Mouse (Mus musculus) neural tube, embryonic 14.5 days (tissue): ENCODE data around the gene Cx3cr1. TPM values are rescaled to one million over a fixed set of nuclear protein-coding genes. Genes with fewer than 3 reads are reported as not detected.

Experiments used
- ATAC-seq: fragments of 200-750 bp; cut with Nextera tagmentation; 2 replicates; pipeline ENCODE4 v1.8.0; 2017; ENCODE audit warnings: low read depth, mild to moderate bottlenecking, moderate TSS enrichment, moderate library complexity
- H3K27ac ChIP-seq: fragments of 300-500 bp; sonication (generic); 2 replicates; pipeline ENCODE4 v1.5.1; 2014; ENCODE audit warnings: low read depth, mild to moderate bottlenecking, control low read depth, low read length, moderate library complexity, mixed read lengths
- H3K27me3 ChIP-seq: fragments of 300-500 bp; sonication (generic); 2 replicates; pipeline ENCODE4 v1.6.1; 2014; ENCODE audit warnings: low read length; ENCODE audit not compliant: control insufficient read depth, insufficient read depth
- H3K36me3 ChIP-seq: fragments of 300-500 bp; sonication (generic); 2 replicates; pipeline ENCODE4 v1.6.1; 2014; ENCODE audit warnings: low read length, mixed read lengths; ENCODE audit not compliant: control insufficient read depth, insufficient read depth
- H3K4me1 ChIP-seq: fragments of 300-500 bp; sonication (generic); 2 replicates; pipeline ENCODE4 v1.6.1; 2014; ENCODE audit warnings: low read length; ENCODE audit not compliant: control insufficient read depth, insufficient read depth
- H3K4me2 ChIP-seq: fragments of 300-500 bp; sonication (generic); 2 replicates; pipeline ENCODE4 v1.6.1; 2014; ENCODE audit warnings: mild to moderate bottlenecking, low read depth, low read length, control low read depth
- H3K4me3 ChIP-seq: fragments of 300-500 bp; sonication (generic); 2 replicates; pipeline ENCODE4 v1.5.1; 2014; ENCODE audit warnings: low read depth, low read length, control low read depth, mixed read lengths
- H3K9ac ChIP-seq: fragments of 300-500 bp; sonication (generic); replicated peaks from 2 replicates; pipeline ENCODE4 v1.6.1; 2014; ENCODE audit warnings: low read depth, mild to moderate bottlenecking, control low read depth, low read length, mixed read lengths
- H3K9me3 ChIP-seq: fragments of 300-500 bp; sonication (generic); 2 replicates; pipeline ENCODE4 v1.6.1; 2016; ENCODE audit warnings: low read length; ENCODE audit not compliant: control insufficient read depth
- WGBS: fragments of 180-500 bp; shearing (Covaris S2); extraction: QIAGEN DNeasy Blood & Tissue Kit; methylation state at CpG from one replicate; pipeline ENCODE4 v1.1.7; 2014; 5-methylcytosine and 5-hydroxymethylcytosine counted together
- polyA plus RNA-seq: library from polyadenylated mRNA; unstranded; fragments of >200 nt; fragmentation: Nextera tagmentation; extraction: Ambion mirVana; gene quantifications from 2 replicates; pipeline ENCODE4 v1.2.1, GENCODE M21; 2014

The Cx3cr1 gene
- polyA plus RNA-seq, 1 experiment from 2014 or later, result 7.1 TPM

- Histone ChIP-seq H3K4me2 (no peak overlapping the region), H3K4me3 (no peak overlapping the region), H3K36me3 (no peaks in the 10 kb centered on the region), H3K9me3 (no peaks in the 10 kb centered on the region), H3K9ac (no peak overlapping the region), H3K27me3 (no peaks in the 10 kb centered on the region), H3K27ac (no peak overlapping the region), H3K4me1 (no peaks in the 10 kb centered on the region)
- no peak for ATAC-seq
- WGBS, result 83% methylated on average over 7 of the region's 7 CpGs
Observed at GRCm38 (mm10) chr9:120089125-120089524, 19.4 kb upstream of the Cx3cr1 start.

GRCm38 (mm10) chr9:120084406-120084805 lies 14.7 kb upstream of the Cx3cr1 start:
- Histone ChIP-seq H3K36me3 (no peaks in the 10 kb centered on the region), H3K9ac (no peak overlapping the region), H3K9me3 (no peaks in the 10 kb centered on the region), H3K4me3 (no peak overlapping the region), H3K4me2 (no peak overlapping the region), H3K27ac (no peak overlapping the region), H3K4me1 (no peaks in the 10 kb centered on the region), H3K27me3 (no peaks in the 10 kb centered on the region)
- whole genome bisulfite sequencing, result 89% methylated on average over 9 of the region's 9 CpGs
- no peak for ATAC-seq

- H3K36me3 ChIP-seq, result no peaks in the 10 kb centered on the region
- WGBS, result 87% methylated on average over 18 of the region's 18 CpGs
Observed at GRCm38 (mm10) chr9:120083158-120083894, 13.6 kb upstream of the Cx3cr1 start.

GRCm38 (mm10) chr9:120082691-120083090 lies 13.0 kb upstream of the Cx3cr1 start:
- Histone ChIP-seq H3K9ac (no peak overlapping the region), H3K9me3 (no peaks in the 10 kb centered on the region), H3K4me1 (no peaks in the 10 kb centered on the region), H3K4me3 (no peak overlapping the region), H3K36me3 (no peaks in the 10 kb centered on the region), H3K27ac (no peak overlapping the region), H3K27me3 (no peaks in the 10 kb centered on the region), H3K4me2 (no peak overlapping the region)
- 69% methylated on average over 4 of the region's 4 CpGs for WGBS
- no peak for ATAC-seq

More at GRCm38 (mm10) chr9:120083158-120083894, 13.6 kb upstream of the Cx3cr1 start:
- H3K9me3 ChIP-seq, result no peaks in the 10 kb centered on the region
- H3K4me2 ChIP-seq, result no peak overlapping the region
- H3K27me3 ChIP-seq, result no peaks in the 10 kb centered on the region
- ATAC-seq, result no peak
- no peaks in the 10 kb centered on the region for H3K4me1 ChIP-seq
- H3K27ac ChIP-seq, result no peak overlapping the region
- no peak overlapping the region for H3K9ac ChIP-seq
- H3K4me3 ChIP-seq, result no peak overlapping the region

- Histone ChIP-seq H3K9ac (no peak overlapping the region), H3K4me1 (no peaks in the 10 kb centered on the region), H3K4me2 (no peak overlapping the region), H3K36me3 (no peaks in the 10 kb centered on the region), H3K9me3 (no peaks in the 10 kb centered on the region), H3K4me3 (no peak overlapping the region), H3K27ac (no peak overlapping the region), H3K27me3 (no peaks in the 10 kb centered on the region)
- WGBS, result 83% methylated on average over 5 of the region's 5 CpGs
- no peak for ATAC-seq
Observed at GRCm38 (mm10) chr9:120081967-120082366, 12.3 kb upstream of the Cx3cr1 start.

GRCm38 (mm10) chr9:120081247-120081646 lies 11.6 kb upstream of the Cx3cr1 start:
- Histone ChIP-seq H3K9ac (no peak overlapping the region), H3K9me3 (no peaks in the 10 kb centered on the region), H3K4me3 (no peak overlapping the region), H3K27me3 (no peaks in the 10 kb centered on the region), H3K27ac (no peak overlapping the region), H3K4me1 (no peaks in the 10 kb centered on the region), H3K4me2 (no peak overlapping the region), H3K36me3 (no peaks in the 10 kb centered on the region)
- no peak for ATAC-seq
- WGBS, result 80% methylated on average over 6 of the region's 6 CpGs

GRCm38 (mm10) chr9:120080546-120081108 lies 10.9 kb upstream of the Cx3cr1 start:
- Histone ChIP-seq H3K4me2 (no peak overlapping the region), H3K4me1 (no peaks in the 10 kb centered on the region), H3K9me3 (no peaks in the 10 kb centered on the region), H3K27me3 (no peaks in the 10 kb centered on the region), H3K27ac (no peak overlapping the region), H3K36me3 (no peaks in the 10 kb centered on the region), H3K4me3 (no peak overlapping the region), H3K9ac (no peak overlapping the region)
- ATAC-seq, result no peak
- WGBS, result 80% methylated on average over 8 of the region's 8 CpGs

GRCm38 (mm10) chr9:120079901-120080300 lies 10.2 kb upstream of the Cx3cr1 start:
- no peak overlapping the region for H3K27ac ChIP-seq
- no peak for ATAC-seq
- H3K4me2 ChIP-seq, result no peak overlapping the region
- no peaks in the 10 kb centered on the region for H3K27me3 ChIP-seq
- H3K4me3 ChIP-seq, result no peak overlapping the region
- H3K4me1 ChIP-seq, result no peaks in the 10 kb centered on the region
- 80% methylated on average over 7 of the region's 7 CpGs for WGBS
- no peaks in the 10 kb centered on the region for H3K36me3 ChIP-seq
- no peaks in the 10 kb centered on the region for H3K9me3 ChIP-seq
- no peak overlapping the region for H3K9ac ChIP-seq

- Histone ChIP-seq H3K36me3 (no peaks in the 10 kb centered on the region), H3K4me3 (no peak overlapping the region), H3K27ac (no peak overlapping the region), H3K4me1 (no peaks in the 10 kb centered on the region), H3K4me2 (no peak overlapping the region), H3K9ac (no peak overlapping the region), H3K27me3 (no peaks in the 10 kb centered on the region), H3K9me3 (no peaks in the 10 kb centered on the region)
- no peak for ATAC-seq
- 82% methylated on average over 3 of the region's 3 CpGs for WGBS
Observed at GRCm38 (mm10) chr9:120078241-120078640, 8.6 kb upstream of the Cx3cr1 start.
